Mouse (Mus musculus): Measurements from ENCODE around the gene Eya4.

- no peak for TF ChIP-seq CTCF (conservative IDR thresholded peaks at IDR 0.05; ENCODE audit: insufficient read depth, insufficient read length, low read depth, low read length)
- no peak for TF ChIP-seq POLR2A (IDR thresholded peaks at IDR 0.05; ENCODE audit: low read depth, low read length)
Measured at GRCm38 (mm10) chr10:23322275-23322674, 28.3 kb downstream of the Eya4 start.
